Mouse (Mus musculus) left cerebral cortex, adult 18-20 months (tissue): ENCODE results near the gene Six3. TPM values are rescaled to one million over a fixed set of nuclear protein-coding genes. Genes with fewer than 3 reads are reported as not detected.

Experiments used
- DNase-seq, 2 experiments: peaks; one replicate each; pipeline ENCODE4 v3.0.0; 2021 to 2022; ENCODE audit warnings: low spot score in 2 of 2, mixed read lengths in 1 of 2
- total RNA-seq, 2 experiments: library from RNA; stranded (reverse); gene quantifications; 2 replicates each; pipeline ENCODE4 v1.2.3; 2021

The Six3 gene
- total RNA-seq, 2 experiments from 2014 or later = 2.9 to 6.1 TPM

GRCm38 (mm10) chr17:85624051-85624420 lies 10.6 kb downstream of the Six3 start:
- no peak for DNase-seq

DNA sequence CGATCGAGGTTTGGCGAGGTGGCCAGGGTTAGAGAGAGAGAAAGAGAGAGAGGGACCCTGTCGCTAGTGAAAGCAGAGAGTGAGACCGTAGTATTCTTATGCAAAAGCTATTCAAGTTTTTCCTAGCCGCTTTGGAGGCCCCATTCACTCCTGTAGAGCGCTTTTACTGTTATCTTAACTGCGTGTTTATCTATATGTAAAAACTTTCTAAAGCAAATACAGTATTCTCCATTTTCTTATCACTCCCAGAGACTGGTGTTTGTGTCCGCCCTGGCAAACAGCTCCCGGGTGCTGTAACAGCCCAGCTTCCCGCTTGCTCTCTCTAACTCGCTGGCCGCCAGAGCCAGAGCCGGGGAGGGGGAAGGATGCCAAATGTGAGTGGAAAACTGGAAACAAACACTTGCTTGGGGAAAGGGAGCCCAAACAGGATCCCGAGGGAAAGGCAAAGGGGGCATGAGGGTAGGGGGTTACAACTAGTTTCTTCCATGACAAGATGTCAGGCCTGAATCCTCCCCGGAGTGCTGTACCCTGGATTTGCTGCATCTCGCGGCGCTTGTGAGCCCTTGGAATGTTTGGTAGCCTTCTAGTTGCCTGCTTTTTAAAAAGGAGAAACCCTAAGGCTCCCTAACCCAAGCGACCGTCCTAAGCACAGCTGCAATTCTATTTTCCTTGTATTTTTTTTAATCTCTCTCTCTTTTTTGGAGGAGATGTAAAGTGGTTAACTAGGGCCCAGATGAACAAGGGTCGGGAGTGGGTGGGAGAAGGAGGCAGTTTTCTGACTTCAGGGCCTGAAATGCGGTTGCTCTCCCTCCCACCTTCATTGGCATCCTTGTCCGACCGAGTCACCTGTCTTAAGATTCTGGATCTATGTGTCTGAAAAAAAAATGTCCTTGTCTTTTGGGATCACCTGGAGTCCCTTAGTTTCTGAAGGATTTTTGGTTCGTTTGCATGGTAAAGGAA lies 11.9 kb downstream of the Six3 start:
- DNase-seq = no peak

DNA sequence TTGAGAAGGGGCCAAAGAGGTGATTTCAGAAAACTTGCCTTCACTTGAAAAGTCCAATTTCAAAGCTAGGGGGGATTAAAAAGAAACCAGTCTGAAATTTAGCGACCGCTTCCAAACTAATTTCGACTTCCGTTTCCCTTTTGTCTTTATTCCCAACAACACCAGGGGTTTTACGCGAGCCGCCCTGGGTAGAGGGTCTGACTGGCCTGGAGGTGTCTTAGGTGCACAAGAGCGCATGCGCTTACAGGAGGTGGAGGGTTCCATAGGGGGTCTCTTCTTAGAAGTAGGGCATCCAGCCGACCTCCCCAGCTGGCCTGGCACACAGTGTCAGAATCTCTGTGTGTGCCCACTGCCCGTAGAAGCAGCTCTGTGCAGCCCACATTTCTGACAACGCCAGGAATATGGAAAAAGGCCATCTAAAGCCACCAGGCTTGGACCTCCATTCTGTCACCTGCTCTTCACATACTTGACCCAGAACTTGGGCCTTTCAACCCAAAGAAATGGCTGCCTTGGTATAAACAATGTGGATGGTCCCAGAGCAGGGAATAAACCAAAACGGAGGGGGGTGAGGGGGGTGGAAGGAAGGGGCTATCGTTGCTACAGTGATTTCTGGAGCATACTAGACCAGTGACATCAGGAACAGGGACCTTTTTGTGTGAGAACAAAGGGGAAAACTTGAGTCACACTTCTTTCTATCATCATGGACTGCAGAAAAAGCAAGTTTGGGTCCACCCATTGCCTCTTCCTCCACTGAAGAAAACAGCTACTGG lies 12.9 kb downstream of the Six3 start:
- no peak for DNase-seq

- DNase-seq = no peak
Measured at GRCm38 (mm10) chr17:85627751-85628150, 14.3 kb downstream of the Six3 start.

GRCm38 (mm10) chr17:85628811-85629210 lies 15.4 kb downstream of the Six3 start:
- no peak for DNase-seq

DNA sequence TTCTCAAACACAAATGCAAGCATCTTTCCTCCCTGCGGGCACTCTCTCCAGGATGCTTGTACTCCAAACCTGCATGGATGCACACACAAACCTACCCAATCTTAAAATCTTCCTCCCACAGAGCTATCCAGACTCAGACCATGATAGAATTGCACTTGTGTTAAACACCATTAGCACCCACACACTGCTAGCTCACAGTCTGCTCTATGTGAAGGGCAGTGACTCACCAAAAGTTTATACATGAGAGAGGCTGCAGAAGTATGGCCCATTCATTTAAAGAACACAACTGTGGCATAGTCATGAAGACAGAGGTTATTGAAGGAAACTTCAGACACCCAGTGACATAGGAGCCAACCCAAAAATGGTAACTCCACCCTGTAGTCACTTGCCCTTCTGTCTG lies 16.0 kb downstream of the Six3 start:
- DNase-seq = no peak

DNA sequence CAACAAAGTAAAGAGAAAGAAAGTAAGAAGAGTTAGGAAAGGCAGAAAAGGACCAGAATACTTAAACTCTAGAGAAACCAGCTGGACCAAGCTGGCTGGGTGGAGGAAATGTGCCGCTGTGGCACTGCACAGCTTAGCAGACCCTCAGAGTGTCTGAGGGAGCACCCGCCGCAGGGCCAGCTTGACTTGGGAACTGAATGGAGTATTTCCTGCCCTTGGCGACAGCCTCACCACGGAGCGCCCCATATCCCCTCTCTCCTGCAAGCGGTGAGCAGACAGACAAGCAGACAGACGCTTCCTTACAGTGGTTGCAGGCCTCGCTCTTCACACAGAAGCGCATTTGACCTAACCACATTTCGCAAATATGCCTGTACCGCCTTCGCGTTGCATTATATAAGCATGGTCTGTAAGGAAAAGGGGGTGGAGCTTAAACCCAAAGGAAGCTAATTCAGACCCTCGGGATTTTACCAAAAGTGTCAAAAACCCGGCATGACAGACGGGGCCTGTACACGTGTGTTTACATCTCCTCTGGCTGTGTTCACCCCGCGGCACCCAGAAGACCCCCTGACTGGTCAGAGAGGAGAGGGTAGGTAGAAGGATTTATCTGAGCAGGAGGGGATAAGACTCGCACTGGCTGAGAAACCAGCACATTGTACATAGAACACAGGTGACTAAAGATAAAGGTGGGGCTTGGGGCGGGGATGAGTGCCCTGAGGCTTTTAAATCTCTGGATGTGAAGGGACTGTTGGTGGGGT lies 17.1 kb downstream of the Six3 start:
- DNase-seq = no peak

GRCm38 (mm10) chr17:85631106-85631505 lies 17.7 kb downstream of the Six3 start:
- no peak for DNase-seq

- DNase-seq = peak; percentile 81 to 84
Measured at GRCm38 (mm10) chr17:85633619-85634018, 20.2 kb downstream of the Six3 start.

DNA sequence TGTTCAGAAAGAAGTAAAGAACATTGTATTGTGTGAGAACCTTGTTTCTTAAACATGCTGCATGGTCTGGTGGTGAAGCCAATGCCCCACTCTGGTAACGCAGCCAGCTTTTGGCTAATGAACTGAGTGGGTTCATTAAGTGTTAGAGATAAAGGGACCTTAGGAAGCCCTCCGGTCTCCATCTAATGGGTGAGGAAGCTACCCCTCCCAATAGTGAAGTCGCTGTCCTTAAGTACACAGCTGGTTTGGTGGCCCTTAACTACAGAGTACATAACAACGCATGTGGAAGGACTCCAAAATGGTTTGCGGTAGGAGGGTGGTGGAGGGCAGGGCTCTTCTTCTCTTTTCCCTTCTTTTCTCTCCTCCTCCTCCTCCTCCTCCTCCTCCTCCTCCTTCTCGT lies 24.5 kb downstream of the Six3 start:
- DNase-seq = no peak

GRCm38 (mm10) chr17:85645312-85645711 lies 31.9 kb downstream of the Six3 start:
- no peak for DNase-seq

DNA sequence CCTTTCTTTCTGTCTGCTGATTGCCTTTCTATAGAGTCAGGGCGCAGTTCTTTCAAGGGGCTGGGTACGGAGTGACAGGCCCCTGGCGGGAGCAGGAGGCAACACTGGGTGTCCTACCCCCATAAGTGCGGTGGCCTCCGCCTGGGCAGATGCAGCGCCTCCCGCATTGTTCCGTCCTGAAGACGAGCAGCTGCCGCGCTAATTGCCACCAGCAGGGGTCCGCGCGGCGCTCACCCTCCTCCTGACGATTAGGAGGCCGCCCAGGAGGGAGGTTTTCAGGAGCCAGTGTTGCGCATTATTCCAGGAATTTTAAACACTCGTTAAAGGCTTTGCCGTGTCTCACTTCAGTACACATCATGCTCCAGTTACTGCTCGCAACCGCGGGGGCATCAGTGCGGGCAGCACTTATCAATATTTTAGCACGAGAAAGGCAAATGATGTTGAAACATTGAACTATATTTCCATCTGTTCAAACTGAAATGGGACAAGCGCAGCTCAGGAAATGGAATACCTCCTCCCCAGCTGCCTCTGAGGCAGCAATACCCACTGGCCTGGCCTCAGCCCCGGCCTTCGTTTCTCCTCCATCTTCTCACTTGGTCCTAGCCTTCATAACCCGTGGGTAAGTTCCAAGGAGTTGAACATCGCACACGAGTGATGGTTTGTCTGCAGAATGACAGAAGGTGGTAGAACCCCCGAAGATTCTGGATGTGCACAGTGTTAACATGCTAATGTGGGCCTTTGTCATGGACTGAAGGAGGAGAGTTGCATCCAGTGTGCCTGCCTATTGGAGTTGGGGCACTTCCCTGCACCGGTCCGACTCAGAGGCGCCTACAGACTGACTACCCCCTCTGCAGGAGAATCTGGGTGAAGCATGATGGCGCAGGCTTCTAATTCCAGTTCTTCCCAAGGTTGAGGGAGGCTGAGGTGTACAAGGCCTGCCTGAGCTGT lies 32.6 kb downstream of the Six3 start:
- DNase-seq = no peak

DNA sequence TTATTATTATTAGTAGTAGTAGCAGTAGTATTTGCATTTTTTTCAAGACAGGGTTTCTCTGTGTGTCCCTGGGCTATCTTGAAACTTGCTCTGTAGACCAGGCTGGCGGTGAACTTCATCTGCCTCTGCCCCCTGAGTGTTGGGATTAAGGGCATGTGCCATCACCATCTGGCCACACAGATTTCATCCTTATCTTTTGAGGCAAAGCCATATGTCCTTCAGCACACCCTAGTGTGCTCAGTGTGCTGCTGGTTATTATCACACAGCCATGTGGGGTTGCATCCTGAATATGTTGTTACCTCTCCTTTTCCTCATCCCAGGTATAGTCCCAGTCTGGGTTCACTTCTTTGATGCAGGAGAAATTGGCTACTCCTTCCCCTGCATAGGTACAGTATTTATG lies 46.6 kb downstream of the Six3 start:
- DNase-seq = no peak

GRCm38 (mm10) chr17:85661521-85661920 lies 48.1 kb downstream of the Six3 start:
- DNase-seq = no peak

DNA sequence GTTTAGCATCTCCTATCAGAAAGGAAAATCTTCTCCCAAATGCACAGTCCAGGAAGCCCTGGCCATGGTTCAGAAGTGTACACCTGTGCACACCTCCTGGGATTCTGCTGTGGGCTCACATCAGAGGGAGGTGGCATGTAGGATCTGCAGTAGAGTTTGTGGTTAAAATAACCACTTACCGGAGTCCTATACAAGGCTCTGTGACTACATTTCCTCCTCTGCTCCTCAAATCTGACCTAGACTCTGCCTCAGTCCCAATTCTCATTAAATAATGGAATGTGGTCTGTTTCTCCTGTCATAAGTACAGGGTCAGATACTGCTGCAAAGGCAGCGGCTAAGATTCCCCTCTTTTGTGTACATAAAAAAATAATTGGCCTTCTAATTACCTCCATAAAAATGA lies 50.8 kb downstream of the Six3 start:
- DNase-seq = no peak

DNA sequence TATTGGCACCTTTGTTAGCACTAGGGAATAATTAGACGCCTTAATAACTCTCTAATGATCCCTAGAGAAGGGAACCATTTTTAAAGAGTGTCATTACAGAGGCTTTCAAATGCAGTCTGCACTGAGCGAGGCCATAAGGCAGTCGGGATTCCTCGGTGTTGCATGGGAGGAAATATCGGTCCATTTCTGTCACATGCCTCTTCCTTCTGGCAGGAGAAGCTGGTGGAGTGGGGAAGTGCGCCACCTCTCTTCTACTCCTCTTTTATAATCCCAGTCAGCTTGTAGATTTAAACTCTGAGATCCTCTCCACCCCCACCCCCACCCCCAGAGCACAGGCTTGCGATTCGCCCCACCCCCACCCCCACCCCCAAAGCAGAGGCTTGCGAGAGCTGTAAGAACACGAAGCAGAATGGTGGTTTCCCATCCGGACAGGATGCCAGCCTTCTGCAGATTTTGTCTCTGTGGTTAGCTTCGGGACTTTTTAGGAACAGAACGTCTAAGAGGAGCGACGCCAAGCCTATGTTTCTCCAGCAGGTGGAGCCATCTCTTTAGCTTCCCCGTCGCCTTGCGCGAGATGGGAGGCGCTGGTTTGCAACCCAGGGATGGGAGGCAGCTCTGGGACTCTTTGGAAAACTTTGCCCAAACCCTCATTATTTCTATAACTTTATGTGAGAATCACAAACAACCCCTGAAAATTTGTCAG lies 51.4 kb downstream of the Six3 start:
- DNase-seq = peak; percentile 75
